Mouse (Mus musculus) CH12.LX (cell line): ENCODE results near the gene Erf.

Experiments used
- CTCF ChIP-seq, 2 experiments: IDR thresholded peaks in 1 of 2; conservative IDR thresholded peaks in 1 of 2; 2 replicates each; pipeline ENCODE4 v1.5.1; 2011 to 2012; ENCODE audit warnings: low read depth in 2 of 2, low read length in 2 of 2, improper control_type of control experiment in 1 of 2, inconsistent platforms in 1 of 2, mild to moderate bottlenecking in 1 of 2, moderate library complexity in 1 of 2
- MAFK ChIP-seq: IDR thresholded peaks from 2 replicates; pipeline ENCODE4 v1.6.1; 2011; ENCODE audit warnings: low read length, improper control_type of control experiment; ENCODE audit not compliant: insufficient replicate concordance
- MAX ChIP-seq: IDR thresholded peaks from 2 replicates; pipeline ENCODE4 v1.6.1; 2011; ENCODE audit warnings: low read length, improper control_type of control experiment
- MEF2A ChIP-seq: IDR thresholded peaks from 2 replicates; pipeline ENCODE4 v1.6.1; 2014; ENCODE audit warnings: low read depth, mild to moderate bottlenecking, inconsistent platforms, low read length, improper control_type of control experiment, borderline replicate concordance
- POLR2A ChIP-seq: IDR thresholded peaks from 2 replicates; pipeline ENCODE4 v1.6.1; 2011; ENCODE audit warnings: low read depth, mild to moderate bottlenecking, improper control_type of control experiment, low read length
- RAD21 ChIP-seq: IDR thresholded peaks from 2 replicates; pipeline ENCODE4 v1.6.1; 2011; ENCODE audit warnings: low read depth, mild to moderate bottlenecking, low read length, improper control_type of control experiment, moderate library complexity
- TCF12 ChIP-seq: IDR thresholded peaks from 2 replicates; pipeline ENCODE4 v1.6.1; 2014; ENCODE audit warnings: low read depth, mild to moderate bottlenecking, inconsistent platforms, low read length, improper control_type of control experiment
- UBTF ChIP-seq: IDR thresholded peaks from 2 replicates; pipeline ENCODE4 v1.6.1; 2012; ENCODE audit warnings: low read depth, mild to moderate bottlenecking, inconsistent platforms, low read length, improper control_type of control experiment, moderate library complexity
- USF1 ChIP-seq: IDR thresholded peaks from 2 replicates; pipeline ENCODE4 v1.6.1; 2014; ENCODE audit warnings: low read depth, mild to moderate bottlenecking, inconsistent platforms, low read length, improper control_type of control experiment
- ZKSCAN1 ChIP-seq: IDR thresholded peaks from 2 replicates; pipeline ENCODE4 v1.6.1; 2012; ENCODE audit warnings: low read depth, inconsistent platforms, low read length, improper control_type of control experiment, borderline replicate concordance
- ZNF384 ChIP-seq: IDR thresholded peaks from 2 replicates; pipeline ENCODE4 v1.6.1; 2012; ENCODE audit warnings: low read depth, low read length, improper control_type of control experiment, inconsistent platforms

- TF ChIP-seq TCF12: no peak
- no peak for TF ChIP-seq POLR2A
- no peak for TF ChIP-seq CTCF (conservative IDR thresholded peaks at IDR 0.05 in 1 of 2, IDR thresholded peaks at IDR 0.05 in 1 of 2; ENCODE audit: low read depth in 2 of 2, low read length in 2 of 2)
- no peak for TF ChIP-seq UBTF
- TF ChIP-seq RAD21: no peak
- no peak for TF ChIP-seq ZKSCAN1
- TF ChIP-seq MAFK: no peak
- TF ChIP-seq ZNF384: no peak
- no peak for TF ChIP-seq MAX
- TF ChIP-seq MEF2A: no peak
- no peak for TF ChIP-seq USF1
Measured at GRCm38 (mm10) chr7:25292107-25292506, 41.5 kb upstream of the Erf start.
